Mouse (Mus musculus) liver, embryonic 14.5 days (tissue): ENCODE results near the gene Dtl. TPM values are rescaled to one million over a fixed set of nuclear protein-coding genes. Genes with fewer than 3 reads are reported as not detected.

Source experiments
- ATAC-seq: fragments of 200-750 bp; cut with Nextera tagmentation; 2 replicates; pipeline ENCODE4 v1.8.0; 2017; ENCODE audit warnings: moderate number of reproducible peaks, mild to moderate bottlenecking, moderate library complexity; ENCODE audit not compliant: insufficient read depth
- DNase-seq, 3 experiments: peaks; one replicate each; pipeline ENCODE4 v3.0.0-alpha.2; 2012 to 2013; ENCODE audit warnings: low read depth in 3 of 3, low spot score in 3 of 3
- H3K27ac ChIP-seq: fragments of 300-500 bp; sonication (generic); 2 replicates; pipeline ENCODE4 v1.5.1; 2014; ENCODE audit warnings: moderate library complexity, mild to moderate bottlenecking, control low read depth, inconsistent platforms
- H3K27me3 ChIP-seq: fragments of 300-500 bp; sonication (generic); 2 replicates; pipeline ENCODE4 v1.6.1; 2014; ENCODE audit warnings: mild to moderate bottlenecking, low read length, moderate library complexity; ENCODE audit not compliant: control insufficient read depth, insufficient read depth
- H3K36me3 ChIP-seq: fragments of 300-500 bp; sonication (generic); replicated peaks from 2 replicates; pipeline ENCODE4 v1.6.1; 2014; ENCODE audit warnings: low read depth; ENCODE audit not compliant: control insufficient read depth, insufficient read depth
- H3K4me1 ChIP-seq, 2 experiments: fragments of 200-500 bp in 1 of 2; fragments of 300-500 bp in 1 of 2; sonication (generic) in 1 of 2; replicated peaks; 2 replicates each; pipeline ENCODE4 v1.6.1; 2012 to 2014; ENCODE audit warnings: antibody characterized with exemption in 1 of 2, inconsistent platforms in 1 of 2, low read length in 1 of 2; ENCODE audit not compliant: control insufficient read depth in 2 of 2, insufficient read depth in 2 of 2
- H3K4me2 ChIP-seq: fragments of 300-500 bp; sonication (generic); 2 replicates; pipeline ENCODE4 v1.6.1; 2014; ENCODE audit warnings: low read depth, mild to moderate bottlenecking, control low read depth, moderate library complexity
- H3K4me3 ChIP-seq, 2 experiments: fragments of 200-500 bp in 1 of 2; fragments of 300-500 bp in 1 of 2; sonication (generic) in 1 of 2; 2 replicates each; pipeline ENCODE4 v1.5.1; 2012 to 2014; ENCODE audit warnings: low read depth in 2 of 2, low read length in 2 of 2, mild to moderate bottlenecking in 2 of 2, control low read depth in 1 of 2, inconsistent platforms in 1 of 2, moderate library complexity in 1 of 2; ENCODE audit not compliant: insufficient read depth in 1 of 2
- H3K9ac ChIP-seq: fragments of 300-500 bp; sonication (generic); replicated peaks from 2 replicates; pipeline ENCODE4 v1.6.1; 2014; ENCODE audit warnings: mild to moderate bottlenecking, control low read depth, moderate library complexity
- H3K9me3 ChIP-seq: fragments of 300-500 bp; sonication (generic); 2 replicates; pipeline ENCODE4 v1.6.1; 2016; ENCODE audit warnings: low read length, mixed read lengths; ENCODE audit not compliant: control insufficient read depth
- CTCF ChIP-seq: IDR thresholded peaks from 2 replicates; pipeline ENCODE4 v1.5.1; 2016; ENCODE audit warnings: antibody characterized with exemption, low read depth, control low read depth
- EP300 ChIP-seq: IDR thresholded peaks from 2 replicates; pipeline ENCODE4 v1.6.1; 2016; ENCODE audit warnings: antibody characterized with exemption, low read depth
- WGBS: fragments of 180-500 bp; shearing (Covaris S2); extraction: QIAGEN DNeasy Blood & Tissue Kit; methylation state at CpG from one replicate; pipeline ENCODE4 v1.1.7; 2014; ENCODE audit not compliant: insufficient replicate concordance; 5-methylcytosine and 5-hydroxymethylcytosine counted together
- polyA plus RNA-seq, 2 experiments: library from polyadenylated mRNA; depleted of rRNA in 1 of 2; stranded (reverse) in 1 of 2; unstranded in 1 of 2; fragments of >200 nt; fragmentation: Nextera tagmentation in 1 of 2; extraction: Ambion mirVana in 1 of 2; gene quantifications; 2 replicates each; pipeline versions ENCODE4 v1.2.1 to v1.2.3; 2012 to 2014

Gene Dtl
- polyA plus RNA-seq, 2 experiments, result 16.6 to 29.0 TPM

- Histone ChIP-seq H3K27ac (no peak overlapping the region), H3K4me2 (no peak overlapping the region), H3K9me3 (no peaks in the 10 kb centered on the region), H3K9ac (no peak overlapping the region), H3K36me3 (peaks cover 72% of the 10 kb centered on the region), H3K4me3 (no peak overlapping the region), H3K4me1 (no peaks in the 10 kb centered on the region), H3K27me3 (no peaks in the 10 kb centered on the region)
- no peak for ATAC-seq
- TF ChIP-seq CTCF, result no peak
- no peak for TF ChIP-seq EP300
- WGBS, result 79% methylated on average over 12 of the region's 12 CpGs
- DNase-seq, result no peak
Observed at GRCm38 (mm10) chr1:191618067-191618766, 42.9 kb upstream of the Dtl start.

GRCm38 (mm10) chr1:191617589-191617988, 42.2 kb upstream of the Dtl start:
- 72% methylated on average over 3 of the region's 3 CpGs for WGBS
- Histone ChIP-seq H3K4me1 (no peaks in the 10 kb centered on the region), H3K27ac (no peak overlapping the region), H3K9me3 (no peaks in the 10 kb centered on the region), H3K9ac (no peak overlapping the region), H3K36me3 (peaks cover 76% of the 10 kb centered on the region), H3K27me3 (no peaks in the 10 kb centered on the region), H3K4me3 (no peak overlapping the region), H3K4me2 (no peak overlapping the region)
- no peak for DNase-seq
- no peak for ATAC-seq
- TF ChIP-seq CTCF (no peak), EP300 (no peak)

- TF ChIP-seq EP300 (no peak), CTCF (no peak)
- H3K36me3 ChIP-seq, result peaks cover 79% of the 10 kb centered on the region
- H3K9me3 ChIP-seq, result no peaks in the 10 kb centered on the region
- ATAC-seq, result no peak
- H3K27ac ChIP-seq, result no peak overlapping the region
- H3K4me2 ChIP-seq, result no peak overlapping the region
- DNase-seq, result no peak
- H3K4me3 ChIP-seq, result no peak overlapping the region
- H3K9ac ChIP-seq, result no peak overlapping the region
- WGBS, result 88% methylated on average over 8 of the region's 8 CpGs
- H3K27me3 ChIP-seq, result no peaks in the 10 kb centered on the region
- no peaks in the 10 kb centered on the region for H3K4me1 ChIP-seq
Observed at GRCm38 (mm10) chr1:191616245-191616644, 40.9 kb upstream of the Dtl start.

GRCm38 (mm10) chr1:191612877-191613276, 37.5 kb upstream of the Dtl start:
- DNase-seq, result no peak
- H3K4me1 ChIP-seq, result no peaks in the 10 kb centered on the region
- H3K9ac ChIP-seq, result no peak overlapping the region
- H3K4me2 ChIP-seq, result no peak overlapping the region
- TF ChIP-seq CTCF (no peak), EP300 (no peak)
- H3K36me3 ChIP-seq, result peaks cover 73% of the 10 kb centered on the region
- H3K9me3 ChIP-seq, result no peaks in the 10 kb centered on the region
- 79% methylated on average over 16 of the region's 16 CpGs for WGBS
- no peak for ATAC-seq
- no peak overlapping the region for H3K27ac ChIP-seq
- H3K4me3 ChIP-seq, result no peak overlapping the region
- H3K27me3 ChIP-seq, result no peaks in the 10 kb centered on the region

GRCm38 (mm10) chr1:191611686-191612085, 36.3 kb upstream of the Dtl start:
- no peak overlapping the region for H3K4me2 ChIP-seq
- H3K4me1 ChIP-seq, result no peaks in the 10 kb centered on the region
- TF ChIP-seq CTCF, result no peak
- no peak for TF ChIP-seq EP300
- no peaks in the 10 kb centered on the region for H3K27me3 ChIP-seq
- ATAC-seq (no peak), DNase-seq (no peak)
- H3K27ac ChIP-seq, result no peak overlapping the region
- WGBS, result 83% methylated on average over 9 of the region's 9 CpGs
- H3K9ac ChIP-seq, result no peak overlapping the region
- no peak overlapping the region for H3K4me3 ChIP-seq
- H3K36me3 ChIP-seq, result peaks cover 77% of the 10 kb centered on the region
- no peaks in the 10 kb centered on the region for H3K9me3 ChIP-seq
